Mouse (Mus musculus) heart, embryonic 11.5 days (tissue): ENCODE measurements around the gene Mrpl21. TPM values are rescaled to one million over a fixed set of nuclear protein-coding genes. Genes with fewer than 3 reads are reported as not detected.
A peak's percentile ranks its signal among the peaks of the same experiment; 100 is the strongest.

Source experiments
- ATAC-seq: fragments of 200-750 bp; cut with Nextera tagmentation; replicated peaks from 2 replicates; pipeline ENCODE4 v1.8.0; 2017; ENCODE audit warnings: moderate library complexity; ENCODE audit not compliant: insufficient number of reproducible peaks, low FRiP score, low TSS enrichment
- H3K27ac ChIP-seq: fragments of 300-500 bp; sonication (generic); 2 replicates; pipeline ENCODE4 v1.5.1; 2014; ENCODE audit warnings: mild to moderate bottlenecking, low read depth, low read length
- H3K27me3 ChIP-seq: fragments of 300-500 bp; sonication (generic); 2 replicates; pipeline ENCODE4 v1.6.1; 2014; ENCODE audit warnings: mild to moderate bottlenecking, low read length, mixed read lengths; ENCODE audit not compliant: control insufficient read depth, insufficient read depth
- H3K36me3 ChIP-seq: fragments of 300-500 bp; sonication (generic); 2 replicates; pipeline ENCODE4 v1.6.1; 2014; ENCODE audit warnings: mild to moderate bottlenecking, low read length, moderate library complexity, mixed read lengths; ENCODE audit not compliant: control insufficient read depth, insufficient read depth
- H3K4me1 ChIP-seq: fragments of 300-500 bp; sonication (generic); 2 replicates; pipeline ENCODE4 v1.6.1; 2014; ENCODE audit warnings: low read length; ENCODE audit not compliant: control insufficient read depth, insufficient read depth
- H3K4me2 ChIP-seq: fragments of 300-500 bp; sonication (generic); 2 replicates; pipeline ENCODE4 v1.6.1; 2014; ENCODE audit warnings: mild to moderate bottlenecking, moderate library complexity
- H3K4me3 ChIP-seq: fragments of 300-500 bp; sonication (generic); 2 replicates; pipeline ENCODE4 v1.5.1; 2014; ENCODE audit warnings: low read depth, low read length
- H3K9ac ChIP-seq: fragments of 300-500 bp; sonication (generic); 2 replicates; pipeline ENCODE4 v1.6.1; 2014; ENCODE audit warnings: mild to moderate bottlenecking, low read depth, low read length, moderate library complexity
- H3K9me3 ChIP-seq: fragments of 300-500 bp; sonication (generic); replicated peaks from 2 replicates; pipeline ENCODE4 v1.6.1; 2016; ENCODE audit warnings: low read length; ENCODE audit not compliant: control insufficient read depth
- WGBS: fragments of 180-500 bp; shearing (Covaris S2); extraction: QIAGEN DNeasy Blood & Tissue Kit; methylation state at CpG from one replicate; pipeline ENCODE4 v1.1.7; 2014; ENCODE audit not compliant: insufficient replicate concordance; 5-methylcytosine and 5-hydroxymethylcytosine counted together
- polyA plus RNA-seq: library from polyadenylated mRNA; unstranded; fragments of >200 nt; fragmentation: Nextera tagmentation; extraction: Ambion mirVana; gene quantifications from 2 replicates; pipeline ENCODE4 v1.2.1, GENCODE M21; 2014

Gene Mrpl21
- polyA plus RNA-seq, 1 experiment from 2014 or later = 117 TPM

DNA sequence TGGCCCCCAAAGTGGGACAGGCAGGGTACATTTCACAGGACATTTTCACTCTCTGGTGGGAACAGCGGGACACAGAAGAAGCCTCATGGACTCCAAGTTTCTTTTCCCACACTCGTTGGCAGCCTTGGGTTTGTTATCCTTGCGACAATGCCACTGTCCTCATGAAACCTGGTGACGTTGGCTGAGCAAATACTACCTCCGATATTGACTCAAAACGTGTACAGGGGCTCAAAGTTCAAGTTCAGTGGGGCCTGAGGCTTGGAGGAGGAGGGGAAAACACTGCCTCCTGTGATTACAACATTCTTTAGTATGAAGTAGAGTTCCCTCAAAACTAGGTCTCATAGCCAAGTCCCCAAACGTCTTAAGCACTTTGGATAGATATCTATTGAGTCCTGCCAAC, 37.4 kb downstream of the Mrpl21 start:
- WGBS = 79% methylated on average over 7 of the region's 7 CpGs
- Histone ChIP-seq H3K36me3 (no peaks in the 10 kb centered on the region), H3K9me3 (no peaks in the 10 kb centered on the region), H3K27ac (no peak overlapping the region), H3K4me2 (no peak overlapping the region), H3K4me1 (peaks cover 9% of the 10 kb centered on the region; the same call in 1 of the 2 replicates), H3K9ac (no peak overlapping the region), H3K4me3 (no peak overlapping the region), H3K27me3 (no peaks in the 10 kb centered on the region)
- no peak for ATAC-seq

DNA sequence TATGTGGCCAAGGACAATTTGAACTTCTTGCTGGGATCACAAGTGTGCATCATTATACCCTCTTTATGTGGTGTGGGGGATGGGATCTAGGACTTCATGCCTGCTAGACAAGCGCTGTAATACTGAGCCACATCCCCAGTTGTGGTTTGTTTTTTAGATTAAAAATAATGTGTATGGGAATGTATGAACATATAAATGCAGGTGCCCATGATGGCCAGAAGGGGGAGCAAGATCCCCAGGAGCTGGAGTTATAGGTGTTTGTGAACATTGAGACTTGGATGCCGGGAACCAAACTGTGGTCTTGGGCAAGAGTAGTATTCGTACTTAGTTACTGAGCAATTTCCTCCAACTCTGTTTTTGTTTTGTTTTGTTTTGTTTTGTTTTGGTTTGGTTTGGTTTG, 38.1 kb downstream of the Mrpl21 start:
- no peak overlapping the region for H3K4me3 ChIP-seq
- WGBS = 68% methylated on average over 3 of the region's 3 CpGs

DNA sequence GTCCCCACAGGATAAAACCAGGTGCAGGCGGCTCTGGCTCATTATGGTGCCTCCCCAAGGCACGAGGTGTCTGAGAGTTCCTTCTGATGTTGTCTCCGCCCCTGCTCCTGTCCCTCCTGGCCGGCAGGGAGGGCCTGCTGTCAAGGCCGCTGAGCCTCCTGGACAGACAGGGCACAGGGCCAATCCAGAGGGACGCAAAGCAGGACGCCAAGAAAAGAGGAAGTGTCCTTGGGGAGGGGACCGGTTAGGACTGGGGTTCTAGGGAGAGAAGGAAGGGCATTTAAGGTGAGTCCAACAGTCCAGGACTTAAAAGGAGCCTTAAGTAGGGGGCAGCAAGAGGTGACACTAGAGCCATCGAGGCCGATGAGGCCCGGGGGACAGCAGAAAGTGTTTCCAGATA, 38.9 kb downstream of the Mrpl21 start:
- H3K4me3 ChIP-seq = peak overlapping the region; percentile 68
- WGBS = 7% methylated on average over 11 of the region's 11 CpGs
- ATAC-seq = peak; percentile 20
- peak overlapping the region; percentile 59; the same call in 1 of the 2 replicates for H3K9ac ChIP-seq
- no peak overlapping the region for H3K27ac ChIP-seq
- H3K9me3 ChIP-seq = no peaks in the 10 kb centered on the region
- H3K36me3 ChIP-seq = no peaks in the 10 kb centered on the region
- peak overlapping the region; percentile 96 for H3K4me2 ChIP-seq
- H3K27me3 ChIP-seq = no peaks in the 10 kb centered on the region
- H3K4me1 ChIP-seq = peaks cover 18% of the 10 kb centered on the region

More for the DNA sequence above, 38.1 kb downstream of the Mrpl21 start:
- no peaks in the 10 kb centered on the region for H3K9me3 ChIP-seq
- no peaks in the 10 kb centered on the region for H3K27me3 ChIP-seq
- no peak overlapping the region for H3K4me2 ChIP-seq
- no peak overlapping the region for H3K27ac ChIP-seq
- peaks cover 10% of the 10 kb centered on the region for H3K4me1 ChIP-seq
- no peaks in the 10 kb centered on the region for H3K36me3 ChIP-seq
- no peak for ATAC-seq
- H3K9ac ChIP-seq = no peak overlapping the region

- 3% methylated on average over 26 of the region's 26 CpGs for WGBS
- Histone ChIP-seq H3K9me3 (no peaks in the 10 kb centered on the region), H3K36me3 (no peaks in the 10 kb centered on the region), H3K27ac (no peak within 1 kb of the TSS; the same call in 1 of the 2 replicates), H3K9ac (peak within 1 kb of the TSS; percentile 77; the same call in 1 of the 2 replicates), H3K4me3 (peak within 1 kb of the TSS; percentile 68), H3K27me3 (no peaks in the 10 kb centered on the region), H3K4me1 (peaks cover 18% of the 10 kb centered on the region), H3K4me2 (peak within 1 kb of the TSS; percentile 96)
- no peak for ATAC-seq
Observed at GRCm38 (mm10) chr19:3322261-3322969, 39.7 kb downstream of the Mrpl21 start, which contains the start of gene Cpt1a. TSS of gene Cpt1a (plus strand) at chr19:3322334.

DNA sequence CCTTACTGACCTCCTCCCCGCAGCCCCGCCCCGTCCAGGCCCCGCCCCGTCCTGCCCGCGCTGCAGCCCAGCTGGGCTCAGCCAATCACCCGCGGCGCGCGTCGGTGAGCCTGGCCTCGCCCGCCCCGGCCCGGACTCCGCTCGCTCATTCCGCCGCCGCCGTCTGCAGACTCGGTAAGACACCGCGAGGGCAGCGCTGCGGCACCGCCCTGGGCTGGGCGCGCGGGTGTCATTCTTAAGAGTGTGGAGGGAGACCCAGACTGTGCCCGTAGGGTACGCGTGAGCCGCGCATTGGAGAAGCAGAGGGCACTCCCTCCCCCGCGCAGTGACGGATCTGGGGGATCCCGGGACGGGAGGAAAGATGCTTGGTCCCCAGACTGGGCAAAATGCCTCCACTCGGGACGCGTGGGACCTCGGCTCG, 40.5 kb downstream of the Mrpl21 start:
- Histone ChIP-seq H3K27me3 (no peaks in the 10 kb centered on the region), H3K9me3 (no peaks in the 10 kb centered on the region), H3K27ac (peak overlapping the region; percentile 41; the same call in 1 of the 2 replicates), H3K4me3 (peak overlapping the region; percentile 68), H3K4me1 (peaks cover 18% of the 10 kb centered on the region), H3K36me3 (no peaks in the 10 kb centered on the region), H3K9ac (peak overlapping the region; percentile 77), H3K4me2 (peak overlapping the region; percentile 96)
- ATAC-seq = peak; percentile 87
- under 1% methylated on average over 47 of the region's 47 CpGs for WGBS

DNA sequence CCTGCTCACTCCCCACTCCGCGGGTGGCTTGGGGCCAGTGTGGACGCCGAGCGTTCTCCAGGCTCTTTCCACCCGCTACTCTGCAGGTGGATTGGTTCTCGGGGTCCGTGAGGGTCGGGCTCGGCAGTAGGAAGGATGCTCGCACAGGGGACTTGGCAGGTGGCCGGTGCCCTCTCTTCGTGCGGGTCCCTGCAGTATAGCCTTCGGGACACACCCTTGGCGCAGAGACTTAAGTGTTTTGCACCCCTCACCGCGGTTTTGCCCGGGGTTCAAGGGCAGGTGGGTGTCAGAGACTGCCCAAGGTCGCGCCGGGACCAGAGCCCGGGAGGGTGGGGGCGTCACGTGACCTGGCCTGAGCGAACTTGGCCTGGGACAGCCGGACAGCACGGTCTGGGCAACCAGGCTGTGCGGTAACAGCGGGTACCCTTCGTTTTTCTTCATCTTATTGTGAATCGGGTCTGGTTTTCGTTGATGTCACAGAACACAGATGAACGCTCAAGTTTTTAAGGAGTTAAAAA, 41.1 kb downstream of the Mrpl21 start:
- no peak; the same call in 1 of the 2 replicates for ATAC-seq
- H3K4me2 ChIP-seq = peak overlapping the region; percentile 96
- 1% methylated on average over 34 of the region's 34 CpGs for WGBS
- H3K9me3 ChIP-seq = no peaks in the 10 kb centered on the region
- H3K27ac ChIP-seq = no peak overlapping the region
- H3K9ac ChIP-seq = peak overlapping the region; percentile 77
- H3K4me3 ChIP-seq = peak overlapping the region; percentile 68
- H3K4me1 ChIP-seq = peaks cover 18% of the 10 kb centered on the region
- no peaks in the 10 kb centered on the region for H3K36me3 ChIP-seq
- H3K27me3 ChIP-seq = no peaks in the 10 kb centered on the region

- H3K27ac ChIP-seq = peak overlapping the region; percentile 90
- ATAC-seq = no peak
- H3K36me3 ChIP-seq = no peaks in the 10 kb centered on the region
- H3K27me3 ChIP-seq = no peaks in the 10 kb centered on the region
- H3K4me1 ChIP-seq = peaks cover 18% of the 10 kb centered on the region
- peak overlapping the region; percentile 77 for H3K9ac ChIP-seq
- H3K4me3 ChIP-seq = peak overlapping the region; percentile 68
- H3K9me3 ChIP-seq = no peaks in the 10 kb centered on the region
- peak overlapping the region; percentile 96 for H3K4me2 ChIP-seq
- WGBS = 3% methylated on average over 17 of the region's 17 CpGs
Observed at GRCm38 (mm10) chr19:3324271-3324811, 41.6 kb downstream of the Mrpl21 start.

DNA sequence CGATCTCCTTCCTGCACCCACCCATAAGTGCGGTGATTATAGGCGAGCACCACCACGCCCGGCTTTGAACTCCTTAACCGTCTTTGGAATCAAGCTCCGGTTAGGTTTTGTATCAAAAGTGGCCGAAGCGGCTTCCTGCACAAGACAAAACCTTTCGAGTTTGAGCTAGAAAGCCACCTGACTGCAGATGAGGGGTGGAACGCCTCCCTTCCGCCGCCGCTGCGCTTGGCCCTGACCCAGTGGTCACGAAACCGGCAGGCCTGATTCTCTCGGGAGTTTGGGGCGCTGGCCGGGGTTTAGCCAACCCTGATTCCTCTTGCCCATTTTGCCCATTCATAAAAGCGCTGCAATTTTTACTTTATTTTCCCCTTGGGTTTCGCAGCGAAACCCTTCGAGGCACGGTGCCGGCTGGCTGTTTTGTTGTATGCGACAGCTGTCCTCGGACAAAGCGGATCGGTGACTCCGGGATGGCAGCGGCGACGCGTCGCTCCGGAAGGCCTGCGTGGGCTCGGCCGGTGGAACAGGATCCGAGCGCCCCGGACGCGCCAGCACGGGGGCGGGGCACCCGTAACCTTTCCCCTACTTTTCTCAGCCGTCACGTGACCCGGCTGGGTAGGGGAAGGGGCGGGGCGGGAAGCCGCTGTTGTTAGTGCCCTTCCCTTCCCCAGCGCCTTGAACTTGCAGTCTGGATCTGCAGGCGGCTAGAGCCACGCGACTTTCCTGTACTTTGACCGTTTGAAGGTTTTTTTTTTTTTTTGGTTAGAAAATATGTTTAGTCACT, 42.4 kb downstream of the Mrpl21 start:
- H3K36me3 ChIP-seq = no peaks in the 10 kb centered on the region
- H3K9me3 ChIP-seq = no peaks in the 10 kb centered on the region
- under 1% methylated on average over 59 of the region's 59 CpGs for WGBS
- peak overlapping the region; percentile 68 for H3K4me3 ChIP-seq
- H3K27ac ChIP-seq = peak overlapping the region; percentile 90
- H3K27me3 ChIP-seq = no peaks in the 10 kb centered on the region
- ATAC-seq = peak; percentile 75
- peaks cover 18% of the 10 kb centered on the region for H3K4me1 ChIP-seq
- peak overlapping the region; percentile 77 for H3K9ac ChIP-seq
- H3K4me2 ChIP-seq = peak overlapping the region; percentile 96
